Mouse (Mus musculus): ENCODE data around the gene Sema7a.

Gene Sema7a

DNA sequence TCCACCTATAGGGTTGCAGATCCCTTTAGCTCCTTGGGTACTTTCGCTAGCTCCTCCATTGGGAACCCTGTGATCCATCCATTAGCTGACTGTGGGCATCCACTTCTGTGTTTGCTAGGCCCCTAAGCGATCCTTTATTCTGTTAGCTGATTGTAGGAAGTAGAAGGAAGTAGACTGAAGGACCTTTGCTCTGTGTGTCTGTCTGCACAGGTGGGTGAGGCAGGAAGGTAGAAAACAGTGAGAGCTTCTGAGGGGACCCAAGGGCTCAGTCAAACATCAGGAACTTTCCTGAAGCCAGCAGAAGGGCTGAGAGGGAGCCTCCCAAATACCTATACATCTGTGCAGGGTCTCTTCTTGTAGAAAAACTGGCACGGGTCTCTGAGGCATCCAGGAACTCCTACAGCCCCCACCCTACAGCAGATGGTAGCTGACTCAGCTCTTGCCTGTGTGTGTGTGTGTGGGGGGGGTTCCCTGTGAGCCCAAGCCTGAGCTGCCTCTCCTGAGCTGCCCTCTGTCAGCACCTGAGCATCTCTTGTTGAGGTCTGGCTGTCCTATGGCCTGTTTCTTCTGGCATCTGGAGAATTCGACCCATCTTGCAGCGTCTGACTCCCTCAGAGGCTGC is 35.4 kb downstream of the Sema7a start:
- no peak for DNase-seq (ENCODE audit: low spot score in 2 of 2)

DNA sequence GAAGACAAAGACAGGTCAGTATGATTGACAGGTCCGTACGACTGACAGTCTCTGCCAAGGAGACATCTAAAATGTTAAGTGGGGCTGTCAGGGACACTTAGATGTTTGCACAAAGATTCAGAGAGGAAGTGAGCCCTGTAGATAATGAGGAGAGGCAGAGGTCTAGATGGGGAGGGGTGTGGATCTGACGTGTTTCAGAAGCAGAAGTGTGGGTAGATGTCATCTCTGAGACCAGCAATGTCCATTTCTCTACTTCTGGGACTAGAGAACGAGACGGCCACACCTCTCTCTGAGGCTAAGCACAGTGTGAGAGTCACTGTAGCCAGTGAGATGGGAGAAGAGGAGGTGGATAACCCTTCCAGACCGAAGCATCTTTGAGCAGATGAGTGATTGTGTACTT is 38.1 kb downstream of the Sema7a start:
- DNase-seq (ENCODE audit: low spot score in 2 of 2): no peak

DNA sequence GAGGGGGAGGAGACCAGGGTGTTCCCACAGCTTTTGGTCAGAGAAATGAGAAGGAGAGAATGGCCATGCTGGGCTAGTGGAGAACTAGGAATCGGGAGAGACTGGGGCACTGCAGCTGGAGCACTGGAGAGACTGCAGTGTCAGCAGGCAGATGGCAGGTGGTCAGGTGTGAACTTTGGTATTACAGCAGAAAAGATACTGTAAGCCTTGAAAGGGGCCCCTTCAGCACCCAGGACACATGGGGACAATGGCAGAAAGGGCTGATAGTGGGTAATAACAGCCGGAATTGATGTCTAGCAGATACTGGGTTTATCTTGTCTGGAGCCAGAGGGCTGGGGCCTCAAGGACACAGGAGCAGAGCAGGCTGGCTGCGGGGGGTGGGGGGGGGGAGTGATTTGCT is 38.9 kb downstream of the Sema7a start:
- DNase-seq (ENCODE audit: low spot score in 2 of 2): no peak

DNA sequence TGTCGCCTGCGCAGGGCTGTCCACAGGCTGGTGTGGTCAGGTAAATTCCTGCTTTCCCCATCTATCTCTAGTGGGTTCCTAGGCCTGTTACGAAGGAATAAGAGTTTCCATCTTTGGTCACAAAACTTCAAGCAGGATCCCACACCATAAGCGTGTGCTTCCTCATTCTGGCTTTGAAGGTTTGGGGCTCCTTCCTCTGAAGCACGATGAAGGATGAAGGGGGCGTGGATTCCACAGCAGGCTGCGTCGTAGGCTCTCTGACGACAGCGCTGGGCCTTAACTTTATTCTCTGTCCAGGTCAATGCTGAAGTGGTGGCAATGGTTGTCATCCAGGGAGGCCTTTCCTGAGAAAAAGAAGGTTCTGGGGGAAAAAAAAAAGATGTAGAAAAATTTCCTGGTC is 40.7 kb downstream of the Sema7a start:
- no peak for DNase-seq (ENCODE audit: low spot score in 2 of 2)

DNA sequence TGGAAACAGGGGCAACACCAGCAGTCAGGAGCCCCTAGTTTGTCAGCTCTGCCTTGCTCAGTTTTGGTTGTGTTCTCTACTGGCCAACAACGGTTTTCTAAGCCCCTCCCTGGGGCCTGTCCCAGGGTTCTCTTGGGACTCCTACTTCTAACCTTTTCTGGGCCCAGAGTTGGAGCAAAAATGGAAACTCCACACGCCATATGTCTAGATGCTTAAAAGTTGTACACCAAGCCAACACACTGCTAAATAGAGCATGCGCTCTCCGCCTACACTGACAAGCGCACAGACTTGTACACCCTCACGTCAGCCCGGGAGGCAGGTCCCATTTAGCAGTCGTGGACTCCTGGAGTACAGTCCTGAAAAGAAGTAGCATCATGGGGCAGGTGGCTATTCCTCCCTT is 45.4 kb downstream of the Sema7a start:
- no peak for DNase-seq (ENCODE audit: low spot score in 2 of 2)

DNA sequence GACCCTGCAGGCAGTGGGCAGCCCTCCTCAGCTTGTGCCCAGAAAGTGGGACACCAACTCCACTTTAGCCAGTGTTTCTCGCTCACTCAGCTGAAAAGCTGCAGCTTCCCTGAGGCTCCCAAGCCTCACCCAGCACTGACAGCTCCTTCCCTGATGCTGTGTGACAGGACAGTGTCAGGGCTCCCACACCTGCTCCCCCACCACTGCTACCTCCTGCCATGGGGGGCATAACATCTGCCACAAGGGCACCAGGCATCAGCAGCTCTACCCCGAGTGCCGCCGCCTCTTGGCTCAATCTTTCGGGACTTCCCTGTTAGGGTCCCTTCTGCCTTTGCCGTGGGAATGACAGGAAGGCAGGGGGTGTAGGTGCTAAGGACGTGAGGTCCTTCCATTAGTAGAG is 46.4 kb downstream of the Sema7a start:
- no peak for DNase-seq (ENCODE audit: low spot score in 2 of 2)

DNA sequence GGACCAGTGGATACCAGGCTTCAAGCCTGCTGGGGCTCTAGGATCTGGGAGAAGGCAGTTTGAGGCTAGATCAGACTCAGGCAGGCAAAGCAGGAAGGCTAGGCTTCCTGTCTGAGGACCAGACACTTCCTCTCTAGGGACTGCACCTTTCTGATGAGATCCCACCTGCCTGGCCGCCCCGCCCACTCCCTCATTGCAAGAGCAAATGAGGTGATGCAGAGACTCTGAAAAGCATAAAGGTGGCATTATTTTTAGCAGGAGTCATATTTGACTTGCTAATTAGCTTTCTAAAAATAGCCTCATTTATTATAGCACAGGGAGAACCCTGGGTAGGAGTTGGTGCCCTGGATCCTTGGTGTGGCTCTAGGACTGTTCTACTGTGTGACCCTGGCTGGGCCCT is 48.2 kb downstream of the Sema7a start:
- DNase-seq (ENCODE audit: low spot score in 2 of 2): no peak

DNA sequence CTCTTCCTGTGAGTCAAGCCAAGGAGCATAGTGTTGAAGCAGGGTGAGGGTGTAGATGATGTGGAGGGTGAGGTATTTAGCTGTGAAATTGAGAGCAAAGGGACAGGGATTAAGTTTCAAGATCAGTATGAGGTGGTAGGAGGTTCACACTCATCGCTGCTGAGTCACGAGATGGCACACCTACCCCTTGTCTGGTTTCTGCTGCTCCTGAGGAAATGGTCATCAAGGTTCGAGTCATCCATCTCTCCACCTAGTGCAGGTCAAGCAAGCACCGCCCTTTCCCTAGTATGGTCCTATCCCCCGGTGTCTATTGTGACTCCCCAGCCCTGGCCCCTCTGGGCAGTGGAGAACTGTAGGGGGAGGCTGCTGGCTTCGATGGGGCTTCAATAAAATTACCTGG is 49.4 kb downstream of the Sema7a start:
- DNase-seq (ENCODE audit: low spot score in 2 of 2): no peak

DNA sequence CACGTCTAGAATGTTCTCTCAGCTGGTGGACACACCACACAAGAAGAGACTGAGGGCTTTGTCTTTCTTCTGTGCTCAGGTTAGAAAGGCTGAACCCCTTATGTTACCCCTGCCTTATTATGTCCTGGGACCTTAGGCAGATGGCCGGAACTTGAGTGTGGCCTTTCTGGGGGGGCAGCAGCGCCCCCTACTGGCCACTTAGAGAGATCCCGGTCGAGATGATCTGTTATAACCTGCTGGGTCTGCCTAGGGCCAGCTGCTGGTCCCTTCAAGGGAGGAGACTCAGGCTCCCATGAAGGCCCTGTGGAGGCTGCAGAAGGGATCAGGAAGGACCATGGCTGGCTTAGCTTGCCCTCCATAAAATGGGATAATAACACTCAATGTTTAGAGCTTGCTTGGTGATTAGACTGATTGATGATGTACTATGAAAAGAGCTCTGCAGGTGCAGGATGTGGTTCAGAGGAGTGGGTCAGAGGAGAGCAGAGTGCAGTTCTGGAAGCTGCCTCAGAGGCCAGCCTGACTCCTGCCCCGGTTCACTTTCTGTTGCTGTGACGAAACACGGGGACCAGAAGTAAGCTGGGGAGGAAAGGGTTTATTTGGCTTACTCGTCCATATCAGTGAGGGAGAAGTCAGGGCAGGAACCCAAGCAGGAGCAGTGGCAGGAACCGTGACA is 50.7 kb downstream of the Sema7a start:
- DNase-seq (ENCODE audit: low spot score in 2 of 2): no peak

DNA sequence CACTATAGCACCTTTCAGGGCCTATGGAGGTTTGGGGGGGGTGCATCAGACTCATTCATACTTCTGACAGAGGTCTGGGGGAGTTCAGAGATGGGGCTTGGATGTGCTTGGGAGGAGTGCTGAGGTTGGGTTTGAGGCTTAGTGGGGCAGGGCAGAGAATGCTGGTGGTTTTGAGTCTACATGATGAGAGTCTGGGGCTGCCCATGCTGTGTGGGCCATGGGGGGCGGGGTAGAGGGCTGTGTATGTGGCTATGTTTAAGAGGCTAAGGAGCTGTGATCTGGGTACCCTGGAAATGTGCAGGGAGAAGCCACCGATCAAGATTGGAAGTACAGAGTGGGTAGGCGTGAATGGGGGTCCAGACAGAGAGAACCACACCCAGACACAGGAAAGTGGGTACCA is 52.1 kb downstream of the Sema7a start:
- DNase-seq (ENCODE audit: low spot score in 2 of 2): no peak

DNA sequence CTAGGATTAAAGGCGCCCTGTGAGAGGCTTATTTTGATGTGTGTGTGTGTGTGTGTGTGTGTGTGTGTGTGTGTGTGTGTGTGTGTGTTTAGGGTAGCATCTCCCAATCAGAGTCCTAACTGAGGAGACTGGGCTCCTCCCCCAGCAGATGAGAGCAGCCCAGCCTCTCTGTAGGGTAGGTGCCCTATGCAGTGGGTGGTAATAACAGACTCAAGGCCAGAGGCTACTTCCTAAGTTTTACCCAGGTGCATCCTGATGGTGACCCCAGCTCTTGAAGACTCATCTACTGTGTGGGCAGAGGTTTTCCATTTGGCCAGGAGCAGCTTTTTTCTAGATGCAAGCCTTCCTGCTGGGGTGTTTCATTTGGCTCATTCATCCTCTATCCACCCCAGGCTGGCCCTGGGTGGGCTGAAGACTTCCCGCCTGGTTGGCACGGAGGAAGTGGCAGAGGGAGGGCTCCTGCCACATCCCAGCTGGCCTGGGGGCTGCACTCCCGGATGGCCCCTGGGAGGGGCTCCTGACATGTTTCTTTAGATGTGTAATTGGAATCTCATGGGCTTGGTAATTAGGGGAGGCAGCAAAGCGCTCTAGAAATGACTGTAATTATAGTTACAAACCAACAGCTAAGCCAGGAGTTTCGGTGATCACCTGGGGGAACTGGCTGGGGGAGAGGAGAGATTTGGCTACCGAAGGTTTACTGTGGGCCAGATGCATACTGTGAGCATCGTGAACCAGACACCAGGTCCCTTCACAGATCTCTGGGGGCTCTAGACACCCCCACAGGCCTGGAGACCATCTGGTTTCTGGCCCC is 53.1 kb downstream of the Sema7a start:
- no peak for DNase-seq (ENCODE audit: low spot score in 2 of 2)

DNA sequence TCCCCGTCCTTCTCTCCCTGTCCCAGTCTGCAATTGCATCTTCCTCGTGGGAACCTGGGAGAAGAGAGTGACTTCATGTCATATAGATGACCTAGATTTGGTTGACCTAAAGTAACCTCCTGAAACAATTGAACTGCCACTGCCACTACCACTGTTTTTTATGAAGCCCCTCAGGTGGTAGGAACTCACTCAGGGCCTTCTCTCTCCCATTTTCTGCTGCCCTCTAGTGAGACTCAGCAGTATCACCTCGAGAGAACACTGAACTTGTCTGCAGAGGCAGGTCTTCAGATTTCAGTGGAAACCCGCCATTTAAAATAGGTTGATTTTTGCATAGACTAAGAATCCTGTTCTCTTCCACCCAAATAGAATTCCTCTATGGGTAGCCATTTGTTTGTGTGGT is 55.4 kb downstream of the Sema7a start:
- no peak for DNase-seq (ENCODE audit: low spot score in 2 of 2)

DNA sequence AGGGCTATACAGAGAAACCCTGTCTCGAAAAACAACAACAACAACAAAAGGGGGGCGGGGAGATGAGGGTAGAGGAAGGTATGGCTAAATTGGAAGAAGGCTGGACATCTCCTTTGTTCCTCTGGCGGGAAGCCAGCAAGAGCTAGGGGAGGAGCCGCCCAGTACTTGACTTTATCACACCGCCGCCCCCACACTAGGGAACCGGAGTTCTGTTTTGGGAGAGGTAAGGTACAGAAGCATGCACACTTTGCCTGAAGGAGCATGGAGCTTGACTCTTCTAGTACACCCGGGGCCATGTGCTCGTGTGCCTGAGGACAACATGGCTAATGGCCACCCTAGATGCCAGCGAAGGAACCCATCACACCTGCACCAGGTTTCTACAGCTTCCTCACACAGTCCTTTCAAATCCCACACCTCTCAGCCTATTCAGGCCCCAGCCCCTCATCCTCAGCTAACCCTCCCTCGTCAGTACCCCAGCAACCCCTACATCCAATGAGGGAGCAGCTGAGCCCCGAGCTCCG is 57.7 kb downstream of the Sema7a start:
- no peak for DNase-seq (ENCODE audit: low spot score in 2 of 2)

DNA sequence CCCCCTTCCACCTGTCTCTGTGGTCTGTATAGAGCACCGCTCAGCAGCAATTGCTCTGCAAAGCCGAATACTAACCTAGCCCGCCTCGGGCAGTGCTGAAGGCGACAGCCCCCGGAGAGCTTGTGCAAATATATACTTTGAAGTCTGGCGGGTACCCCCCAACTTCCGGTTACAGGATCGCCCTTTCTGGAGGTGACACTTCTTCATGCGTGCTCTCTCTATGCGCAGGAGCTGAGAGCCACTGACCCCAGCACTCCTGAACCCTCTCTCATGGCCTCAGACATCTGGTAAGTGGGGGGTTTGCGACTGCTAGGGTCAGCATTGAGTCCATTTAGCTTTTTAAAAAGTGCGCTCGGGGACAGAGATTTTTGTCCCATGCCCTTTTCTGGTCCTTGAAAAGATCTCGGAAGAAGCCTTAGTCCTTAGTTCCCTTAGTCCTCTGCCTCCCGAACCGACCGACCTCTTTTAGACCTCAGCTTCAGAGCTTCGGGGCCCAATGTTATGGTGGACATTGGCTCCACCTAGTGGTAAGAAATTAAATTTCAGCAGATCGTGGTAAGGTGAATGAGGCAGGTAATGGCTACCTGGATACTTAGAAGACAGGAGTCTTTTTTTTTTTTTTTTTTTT is 58.2 kb downstream of the Sema7a start:
- peak in 1 of 2 experiments; percentile 27 for DNase-seq (ENCODE audit: low spot score in 2 of 2)

DNA sequence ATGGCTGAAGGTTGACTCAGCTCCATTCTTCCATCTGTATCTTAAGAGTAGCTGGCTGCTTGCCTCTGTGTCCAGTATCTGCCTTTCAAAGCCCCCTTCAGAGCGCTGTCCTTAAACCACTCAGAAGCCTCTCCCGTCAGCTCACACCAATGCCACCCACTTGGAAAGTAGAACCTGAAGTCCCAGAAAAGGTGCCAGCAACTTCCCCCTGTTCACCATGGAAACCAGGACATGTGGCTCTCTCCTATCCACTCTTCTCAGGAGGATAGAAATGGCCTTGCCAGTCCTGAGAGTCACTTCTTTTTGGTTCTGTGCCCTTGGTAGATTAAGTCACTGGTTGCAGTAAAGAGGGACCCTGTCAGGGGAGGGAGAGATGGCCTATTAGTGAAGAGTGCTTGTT is 58.8 kb downstream of the Sema7a start:
- DNase-seq (ENCODE audit: low spot score in 2 of 2): no peak

DNA sequence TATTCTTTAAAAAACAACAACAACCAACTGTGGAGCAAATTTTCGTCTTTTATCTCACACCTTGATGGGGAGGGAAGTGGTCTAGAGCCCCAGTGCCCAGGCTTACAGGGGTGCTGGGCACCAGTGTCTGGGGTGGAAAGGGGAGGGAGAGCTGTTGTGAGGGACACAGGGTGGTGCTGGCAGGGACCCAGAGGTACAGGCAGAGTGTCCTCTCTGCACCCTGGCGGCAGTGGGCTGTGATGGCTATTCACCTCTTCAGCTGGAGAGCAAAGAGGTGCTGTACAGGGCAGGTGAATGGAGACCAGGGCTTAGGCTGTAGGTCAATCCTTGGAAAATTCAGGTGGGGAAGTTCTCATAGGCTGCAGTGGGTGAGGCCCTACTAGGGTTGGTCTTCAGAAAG is 59.8 kb downstream of the Sema7a start:
- DNase-seq (ENCODE audit: low spot score in 2 of 2): no peak

DNA sequence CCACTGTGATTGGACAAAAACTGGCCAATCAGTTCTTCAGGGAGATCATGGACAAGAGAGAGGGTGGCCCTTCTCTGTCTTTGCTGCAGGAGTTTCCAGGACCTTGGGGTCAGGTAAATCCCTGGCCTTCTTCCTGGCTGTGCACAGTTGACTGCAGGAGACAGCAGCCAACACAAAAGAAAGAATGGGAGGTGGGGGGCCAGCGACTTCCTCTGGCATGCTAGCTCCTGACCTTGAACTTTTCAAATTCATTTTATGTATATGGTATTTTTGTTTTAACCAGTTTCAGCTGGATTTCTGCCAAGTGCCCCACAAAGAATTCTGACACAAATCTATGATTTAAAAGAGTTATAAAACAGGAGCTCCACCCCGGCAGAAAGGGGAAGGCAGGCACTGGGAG is 63.4 kb downstream of the Sema7a start:
- DNase-seq (ENCODE audit: low spot score in 2 of 2): no peak

DNA sequence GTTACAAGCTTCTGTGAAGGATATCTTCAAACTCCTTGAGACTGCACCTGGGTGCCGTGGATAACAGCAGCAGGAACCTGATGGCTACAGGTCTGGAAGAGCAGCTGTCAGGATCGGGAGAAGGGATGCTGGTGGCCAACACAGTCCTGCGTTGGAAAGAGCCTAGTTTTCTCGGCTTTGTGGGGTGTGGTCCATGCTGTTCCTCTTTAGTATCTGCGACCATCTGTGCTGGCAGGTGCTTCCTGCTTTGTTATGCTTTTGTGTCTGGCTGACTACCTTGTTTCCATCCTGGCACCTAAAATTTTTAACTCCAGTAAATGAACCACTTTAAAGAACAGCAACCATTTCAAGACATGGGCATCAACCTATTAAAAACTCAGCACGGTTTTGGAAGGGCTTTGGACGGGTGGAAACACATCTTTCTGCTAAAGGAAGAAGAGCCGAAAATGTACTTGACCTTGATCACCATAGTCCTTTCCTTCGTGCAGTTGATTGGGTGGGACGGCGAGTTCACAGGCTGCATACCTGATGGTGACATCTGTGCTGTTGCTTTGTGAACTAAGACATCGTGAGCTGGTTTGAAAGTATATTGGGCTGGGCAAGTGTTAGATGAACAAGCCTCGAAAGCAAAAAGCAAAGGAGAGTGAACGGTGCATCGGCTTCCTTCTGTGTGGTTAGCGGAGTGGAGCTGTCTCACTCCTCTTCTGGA is 66.0 kb downstream of the Sema7a start, which contains the start of gene Cyp11a1:
Gene Cyp11a1 (plus strand): TSS at position 659 of the 709 bp plus-strand sequence.
- DNase-seq (ENCODE audit: low spot score in 2 of 2): no peak

DNA sequence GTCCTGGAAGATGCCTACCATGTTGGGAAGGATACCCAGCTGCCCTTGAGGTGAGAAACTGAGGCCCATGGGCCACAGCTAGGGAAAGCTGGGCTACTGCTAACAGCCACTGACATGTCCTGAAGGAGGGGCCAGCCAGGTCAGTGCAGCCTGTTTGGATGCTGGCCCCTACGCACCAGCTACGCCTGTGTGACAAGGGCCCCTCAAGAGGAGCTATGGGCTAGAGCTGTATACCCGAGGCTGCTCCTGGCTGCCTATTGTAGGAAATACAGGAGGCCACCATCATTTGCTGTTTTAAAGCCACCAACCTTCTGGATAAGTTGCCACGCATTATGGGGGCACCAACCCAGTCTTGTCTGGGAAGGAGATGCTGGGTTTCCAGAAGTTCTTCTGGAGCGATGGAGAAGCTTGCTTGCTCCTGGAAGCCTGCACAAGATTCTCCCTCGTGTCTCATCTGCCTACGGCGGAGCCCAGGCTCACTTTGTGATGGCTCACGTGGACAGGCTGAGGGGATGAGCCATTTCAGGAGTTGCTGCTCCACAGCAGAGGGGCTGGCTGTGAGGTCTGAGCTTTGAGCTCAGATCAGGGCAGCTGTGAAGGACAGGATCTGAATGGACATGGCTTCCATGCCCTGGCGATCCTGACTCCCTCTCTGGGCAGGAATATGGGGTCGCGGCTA is 68.6 kb downstream of the Sema7a start:
- no peak for DNase-seq (ENCODE audit: low spot score in 2 of 2)

DNA sequence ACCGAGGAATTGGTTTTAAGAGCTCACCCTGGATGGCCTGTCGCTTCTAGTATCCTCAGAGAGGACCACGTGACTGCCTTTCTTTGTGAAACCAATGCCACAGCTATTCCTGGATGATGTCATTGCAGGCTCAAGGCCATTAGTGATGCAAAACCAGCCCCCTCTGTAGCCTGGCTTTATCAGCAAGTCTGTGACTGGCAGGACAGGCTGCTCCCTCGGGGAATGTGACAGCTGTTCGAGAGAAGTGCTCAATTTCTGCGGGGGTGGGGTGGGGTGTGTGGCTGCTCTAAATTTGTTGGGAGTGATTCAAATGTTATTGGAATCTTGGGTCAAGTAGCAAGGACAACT is 69.1 kb downstream of the Sema7a start:
- DNase-seq (ENCODE audit: low spot score in 2 of 2): no peak

DNA sequence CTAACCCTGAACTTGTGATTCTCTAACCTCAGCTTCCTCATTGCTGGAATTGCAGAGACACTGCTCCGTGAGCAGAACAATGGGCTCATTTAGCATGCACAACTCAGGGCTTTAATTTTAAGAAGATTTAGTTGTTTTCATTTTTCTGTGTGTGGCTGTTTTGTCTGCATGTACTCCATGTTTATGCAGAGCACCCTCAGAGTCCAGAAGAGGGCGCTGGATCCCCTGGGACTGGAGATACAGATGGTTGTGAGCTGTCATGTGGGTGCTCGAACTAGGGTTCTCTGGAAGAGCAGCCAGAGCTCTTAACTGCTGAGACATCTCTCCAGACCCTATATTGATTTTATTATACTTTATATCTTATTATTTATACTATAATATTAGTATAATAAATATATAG is 69.7 kb downstream of the Sema7a start:
- no peak for DNase-seq (ENCODE audit: low spot score in 2 of 2)
